ENCODE assay signal across 11 mouse cellular contexts in genomic region chr11:54071726-54072445, GRCm38 (mm10). TPM values are rescaled to one million over a fixed set of nuclear protein-coding genes. Genes with fewer than 3 reads are reported as not detected.
DNase-seq lines count a peak whose midpoint lies in the region; ATAC-seq lines count a peak whose summit lies in the region.
"Had no signal": no experiment of that assay in that cellular context is flagged by ENCODE, and none has a peak within 500 bp of the region (broad histone marks: within the 10 kb centered on the region; RNA-seq: fewer than 3 reads in every experiment).

No protein-coding gene starts in this region.

- H3K4me1 ChIP-seq in hindbrain, embryonic 11.5 days (replicated peaks; ENCODE audit: control insufficient read depth, insufficient read depth, low read length): no peaks in the 10 kb centered on the region
- H3K4me1 ChIP-seq in liver, embryonic 12.5 days: no peaks in the 10 kb centered on the region

- H3K9me3 ChIP-seq in hindbrain, embryonic 11.5 days (ENCODE audit: control insufficient read depth, low read length): no peaks in the 10 kb centered on the region
- H3K9me3 ChIP-seq in liver, embryonic 12.5 days (replicated peaks): no peaks in the 10 kb centered on the region
- H3K9me3 ChIP-seq: G1E had no signal

- H3K36me3 ChIP-seq in hindbrain, embryonic 11.5 days (ENCODE audit: control insufficient read depth, insufficient read depth, low read length): no peaks in the 10 kb centered on the region
- H3K36me3 ChIP-seq in liver, embryonic 12.5 days: no peaks in the 10 kb centered on the region
- H3K36me3 ChIP-seq: G1E had no signal

- no peak overlapping the region for H3K27ac ChIP-seq in hindbrain, embryonic 11.5 days (ENCODE audit: low read depth, low read length)
- H3K27ac ChIP-seq in liver, embryonic 12.5 days: no peak overlapping the region
- H3K27ac ChIP-seq: hindbrain, postnatal 0 days; macrophage had no signal

- no peak overlapping the region for H3K4me3 ChIP-seq in hindbrain, embryonic 11.5 days (ENCODE audit: low read depth, low read length)
- H3K4me3 ChIP-seq in liver, embryonic 12.5 days: no peak overlapping the region

- no peaks in the 10 kb centered on the region for H3K27me3 ChIP-seq in hindbrain, embryonic 11.5 days (ENCODE audit: control insufficient read depth, insufficient read depth, low read length)
- H3K27me3 ChIP-seq in liver, embryonic 12.5 days (replicated peaks): peaks cover 68% of the 10 kb centered on the region

- no peak for ATAC-seq in hindbrain, embryonic 11.5 days (ENCODE audit: low FRiP score)
- ATAC-seq in liver, embryonic 12.5 days: no peak
- ATAC-seq: hindbrain, postnatal 0 days had no signal

- no peak overlapping the region for H3K4me2 ChIP-seq in hindbrain, embryonic 11.5 days (replicated peaks; ENCODE audit: low read depth, low read length)
- no peak overlapping the region for H3K4me2 ChIP-seq in liver, embryonic 12.5 days

- peak; percentile 73 to 74 for DNase-seq in heart, postnatal 10 days
- no peak for DNase-seq in heart, postnatal 36 days
- DNase-seq in NIH3T3 (ENCODE audit: low read depth): peak; percentile 73
- DNase-seq in adrenal gland, adult 8-10 months: peak; percentile 91
- peak; percentile 51 for DNase-seq in gastrocnemius, postnatal 25 days
- DNase-seq in hindbrain, embryonic 11.5 days (ENCODE audit: low spot score): no peak
- DNase-seq: right cerebral cortex, postnatal 25 days had no signal

- H3K9ac ChIP-seq in hindbrain, embryonic 11.5 days (ENCODE audit: low read depth, low read length): no peak overlapping the region
- no peak overlapping the region for H3K9ac ChIP-seq in liver, embryonic 12.5 days

- intact Hi-C loops in heart, postnatal 10 days (cut with DNase I): no loop called here
- intact Hi-C loops in heart, postnatal 36 days (cut with DNase I): no loop called here

- WGBS in hindbrain, embryonic 11.5 days: 92% methylated on average over 5 of the region's 5 CpGs
- WGBS in liver, embryonic 12.5 days (ENCODE audit: insufficient replicate concordance): 60% methylated on average over 5 of the region's 5 CpGs

RNA-seq across cellular contexts. Expression of gene Pdlim4, which starts 3.1 kb away (rescaled TPM):
- total RNA-seq in heart, postnatal 10 days (2021): 10 to 100 TPM; 23.4 to 28.2 TPM
- total RNA-seq in heart, postnatal 36 days (2021): 10 to 100 TPM; 29.4 to 37.1 TPM
- total RNA-seq in adrenal gland, adult 8-10 months (2022): 10 to 100 TPM in 2 of 4 experiments, 1 to 10 TPM in 2; 6.7 to 16.2 (median 12.1) TPM
- 1 to 10 TPM; 8.6 to 10.0 TPM for total RNA-seq in gastrocnemius, postnatal 25 days (2021)
- polyA plus RNA-seq in hindbrain, embryonic 11.5 days (2014; fragmentation: Nextera tagmentation; extraction: Ambion mirVana): 46.4 and 49.3 TPM in 2 replicates
- 4.4 and 4.9 TPM in 2 replicates for polyA plus RNA-seq in liver, embryonic 12.5 days (2016; fragmentation: Nextera tagmentation; extraction: Ambion mirVana)
- polyA plus RNA-seq: G1E had no signal

RNA-seq across cellular contexts. Expression of gene P4ha2, which starts 28.0 kb away (rescaled TPM):
- 10 to 100 TPM; 36.8 to 37.0 TPM for total RNA-seq in heart, postnatal 10 days (2021)
- total RNA-seq in heart, postnatal 36 days (2021): 10 to 100 TPM; 44.0 to 66.1 TPM
- total RNA-seq in adrenal gland, adult 8-10 months (2022): 10 to 100 TPM; 29.1 to 52.2 (median 44.5) TPM
- total RNA-seq in gastrocnemius, postnatal 25 days (2021): 10 to 100 TPM; 25.6 to 32.3 TPM
- 18.2 and 20.3 TPM in 2 replicates for polyA plus RNA-seq in hindbrain, embryonic 11.5 days (2014; fragmentation: Nextera tagmentation; extraction: Ambion mirVana)
- polyA plus RNA-seq in liver, embryonic 12.5 days (2016; fragmentation: Nextera tagmentation; extraction: Ambion mirVana): 9.9 and 10.3 TPM in 2 replicates
- polyA plus RNA-seq: G1E had no signal

RNA-seq across cellular contexts. Expression of gene Slc22a4, which starts 44.0 kb away (rescaled TPM):
- 1 to 10 TPM; 1.9 to 2.2 TPM for total RNA-seq in heart, postnatal 10 days (2021)
- 1 to 10 TPM; 4.2 to 4.6 TPM for total RNA-seq in heart, postnatal 36 days (2021)
- 1 to 10 TPM; 6.1 to 8.6 (median 7.7) TPM for total RNA-seq in adrenal gland, adult 8-10 months (2022)
- total RNA-seq in gastrocnemius, postnatal 25 days (2021): 1 to 10 TPM; 1.6 to 6.9 TPM
- polyA plus RNA-seq in hindbrain, embryonic 11.5 days (2014; fragmentation: Nextera tagmentation; extraction: Ambion mirVana): 1.2 and 1.6 TPM in 2 replicates
- polyA plus RNA-seq in liver, embryonic 12.5 days (2016; fragmentation: Nextera tagmentation; extraction: Ambion mirVana): 39.5 and 42.0 TPM in 2 replicates
- total RNA-seq: G1E had no signal
- polyA plus RNA-seq: G1E had no signal

Comparison
In these comparisons a context has a peak if more than half of its experiments do, and no peak if none do; other contexts are left out.
1. DNase-seq: peak in heart, postnatal 10 days (2 of 2), NIH3T3 (single experiment), adrenal gland, adult 8-10 months (single experiment) and gastrocnemius, postnatal 25 days (single experiment); none in heart, postnatal 36 days (0 of 2) and hindbrain, embryonic 11.5 days (single experiment).